ENCODE assay signal across 18 mouse cellular contexts in the genomic region with DNA sequence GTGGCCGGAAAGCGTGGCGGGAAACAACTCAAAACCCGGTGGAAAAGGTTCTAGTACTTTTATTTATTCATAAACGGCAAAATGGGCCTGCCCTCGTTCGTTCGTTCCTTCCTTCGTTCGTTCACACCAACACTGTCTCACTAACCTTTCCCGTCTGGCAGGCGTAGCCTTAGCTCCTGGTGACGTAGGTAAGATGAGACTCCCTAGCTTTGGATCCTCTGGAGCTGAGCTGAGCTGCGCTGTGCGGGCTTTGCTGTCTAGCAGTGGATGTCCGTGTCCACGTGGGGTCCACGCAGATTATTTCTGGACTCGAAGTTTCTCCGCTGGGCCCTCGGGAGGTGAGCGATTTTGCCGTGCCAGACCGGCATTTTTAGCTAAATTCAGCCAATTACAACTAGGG.
"Had no signal": no experiment of that assay in that cellular context is flagged by ENCODE, and none has a peak within 500 bp of the region (broad histone marks: within the 10 kb centered on the region; RNA-seq: fewer than 3 reads in every experiment).

No protein-coding gene starts in this region.

- DNase-seq: kidney, adult 9 months; kidney, postnatal 14 days; kidney, postnatal 4 days; liver; liver, embryonic 13.5 days; lung, adult 2 months; lung, postnatal 14 days; lung, postnatal 4 days; midbrain, embryonic 14.5 days; right cerebral cortex, adult 18-20 months; right cerebral cortex, postnatal 14 days; right cerebral cortex, postnatal 4 days; thymus, adult 18-20 months; thymus, postnatal 4 days had no signal

- H3K4me2 ChIP-seq: limb, embryonic 13.5 days; liver, embryonic 13.5 days; midbrain, embryonic 11.5 days had no signal

- H3K27ac ChIP-seq: limb, embryonic 10.5 days; limb, embryonic 13.5 days; liver, embryonic 13.5 days; stomach, postnatal 0 days had no signal

- H3K4me3 ChIP-seq: limb, embryonic 10.5 days; limb, embryonic 13.5 days; liver, embryonic 13.5 days had no signal

- H3K27me3 ChIP-seq: limb, embryonic 13.5 days; liver, embryonic 13.5 days had no signal

- H3K9ac ChIP-seq: limb, embryonic 13.5 days; liver, embryonic 13.5 days had no signal

- H3K9me3 ChIP-seq: limb, embryonic 10.5 days; limb, embryonic 13.5 days; liver, embryonic 13.5 days had no signal

- H3K4me1 ChIP-seq: limb, embryonic 10.5 days; limb, embryonic 13.5 days had no signal
